Mouse (Mus musculus) midbrain, postnatal 0 days (tissue): ENCODE data around the gene Scube2. TPM values are rescaled to one million over a fixed set of nuclear protein-coding genes. Genes with fewer than 3 reads are reported as not detected.

Experiments
- ATAC-seq: fragments of 200-750 bp; cut with Nextera tagmentation; 2 replicates; pipeline ENCODE4 v1.8.0; 2017; ENCODE audit warnings: moderate number of reproducible peaks, mild to moderate bottlenecking, moderate TSS enrichment, moderate library complexity; ENCODE audit not compliant: low FRiP score
- DNase-seq: peaks from one replicate; pipeline ENCODE4 v3.0.0-alpha.2; 2015; ENCODE audit warnings: low spot score
- H3K27ac ChIP-seq: fragments of 300-500 bp; sonication (generic); 2 replicates; pipeline ENCODE4 v1.5.1; 2014; ENCODE audit warnings: low read depth, mild to moderate bottlenecking, low read length, mixed read lengths
- H3K27me3 ChIP-seq: fragments of 300-500 bp; sonication (generic); 2 replicates; pipeline ENCODE4 v1.6.1; 2014; ENCODE audit warnings: low read length, control low read depth, mixed read lengths; ENCODE audit not compliant: insufficient read depth
- H3K36me3 ChIP-seq: fragments of 300-500 bp; sonication (generic); 2 replicates; pipeline ENCODE4 v1.6.1; 2014; ENCODE audit warnings: low read length, control low read depth, mixed read lengths; ENCODE audit not compliant: insufficient read depth
- H3K4me1 ChIP-seq: fragments of 300-500 bp; sonication (generic); 2 replicates; pipeline ENCODE4 v1.6.1; 2014; ENCODE audit warnings: mild to moderate bottlenecking, control low read depth, antibody characterized with exemption, low read length, mixed read lengths; ENCODE audit not compliant: insufficient read depth
- H3K4me2 ChIP-seq: fragments of 300-500 bp; sonication (generic); 2 replicates; pipeline ENCODE4 v1.6.1; 2014; ENCODE audit warnings: low read depth, mild to moderate bottlenecking, low read length, mixed read lengths; ENCODE audit not compliant: poor library complexity, severe bottlenecking
- H3K4me3 ChIP-seq: fragments of 300-500 bp; sonication (generic); 2 replicates; pipeline ENCODE4 v1.5.1; 2014; ENCODE audit warnings: low read depth, mild to moderate bottlenecking, low read length, moderate library complexity
- H3K9ac ChIP-seq: fragments of 300-500 bp; sonication (generic); replicated peaks from 2 replicates; pipeline ENCODE4 v1.6.1; 2014; ENCODE audit warnings: mild to moderate bottlenecking, low read length, moderate library complexity, mixed read lengths; ENCODE audit not compliant: poor library complexity, severe bottlenecking
- H3K9me3 ChIP-seq: fragments of 300-500 bp; sonication (generic); 2 replicates; pipeline ENCODE4 v1.6.1; 2016; ENCODE audit warnings: low read length, control low read depth
- CTCF ChIP-seq: IDR thresholded peaks from 2 replicates; pipeline ENCODE4 v1.5.1; 2016; ENCODE audit warnings: antibody characterized with exemption, mild to moderate bottlenecking
- WGBS: fragments of 180-500 bp; shearing (Covaris S2); extraction: QIAGEN DNeasy Blood & Tissue Kit; methylation state at CpG from one replicate; pipeline ENCODE4 v1.1.7; 2014; 5-methylcytosine and 5-hydroxymethylcytosine counted together
- polyA plus RNA-seq: library from polyadenylated mRNA; unstranded; fragments of >200 nt; fragmentation: Nextera tagmentation; extraction: Ambion mirVana; gene quantifications from 2 replicates; pipeline ENCODE4 v1.2.1, GENCODE M21; 2015
- total RNA-seq: library from RNA; depleted of rRNA; stranded (reverse); fragments of >200 nt; gene quantifications from 2 replicates; pipeline ENCODE4 v1.2.3, GENCODE M21; 2014

Scube2 gene
- total and polyA plus RNA-seq, 2 experiments from 2014 or later: 2.2 to 3.0 TPM

- ATAC-seq (no peak), DNase-seq (no peak)
- H3K4me3 ChIP-seq: no peak overlapping the region
- no peak overlapping the region for H3K4me2 ChIP-seq
- H3K27me3 ChIP-seq: no peaks in the 10 kb centered on the region
- no peaks in the 10 kb centered on the region for H3K36me3 ChIP-seq
- no peak overlapping the region for H3K9ac ChIP-seq
- H3K4me1 ChIP-seq: peaks cover 2% of the 10 kb centered on the region; the same call in 1 of the 2 replicates
- no peak for TF ChIP-seq CTCF
- no peak overlapping the region for H3K27ac ChIP-seq
- 18% methylated on average over 3 of the region's 3 CpGs for WGBS
- no peaks in the 10 kb centered on the region for H3K9me3 ChIP-seq
Measured at GRCm38 (mm10) chr7:109850531-109850930, 14.9 kb downstream of the Scube2 start.

DNA sequence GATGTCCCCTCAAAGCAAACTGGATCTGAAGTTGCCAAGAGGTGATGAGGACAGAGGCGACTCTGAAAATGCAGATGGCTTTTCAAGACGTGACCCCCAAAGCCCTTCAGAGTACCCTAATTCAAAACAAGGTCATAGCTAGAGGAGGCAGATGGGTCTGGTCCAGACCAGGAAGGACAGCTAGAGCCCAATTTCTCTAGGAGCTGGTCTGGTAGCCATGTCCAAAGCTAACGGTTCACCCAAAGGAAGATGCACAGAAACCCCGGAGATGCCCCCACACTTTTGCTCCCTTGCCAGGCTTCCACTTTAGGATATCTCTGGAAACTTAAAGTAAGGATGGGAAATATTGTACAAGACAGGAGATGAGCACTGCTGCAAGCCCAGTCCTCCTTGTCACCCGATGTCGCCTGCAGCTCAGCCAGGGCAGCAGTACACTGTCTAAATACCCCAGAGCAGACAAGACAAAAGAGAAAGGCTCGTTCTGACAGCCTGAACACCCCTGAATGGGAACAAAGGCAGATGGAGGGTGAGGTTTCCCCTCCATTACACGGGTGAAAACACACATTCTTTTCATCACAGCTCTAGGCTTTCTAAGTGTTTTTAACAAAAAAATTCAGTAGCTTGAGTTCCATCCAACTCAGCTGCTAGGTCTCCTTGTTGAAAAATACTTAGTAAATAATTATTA lies 15.6 kb downstream of the Scube2 start:
- no peak for ATAC-seq
- Histone ChIP-seq H3K36me3 (no peaks in the 10 kb centered on the region), H3K27ac (no peak overlapping the region), H3K4me2 (no peak overlapping the region), H3K4me3 (no peak overlapping the region), H3K27me3 (no peaks in the 10 kb centered on the region), H3K4me1 (peaks cover 2% of the 10 kb centered on the region; the same call in 1 of the 2 replicates), H3K9me3 (no peaks in the 10 kb centered on the region), H3K9ac (no peak overlapping the region)
- 23% methylated on average over 8 of the region's 8 CpGs for WGBS
- no peak for TF ChIP-seq CTCF
- no peak for DNase-seq

DNA sequence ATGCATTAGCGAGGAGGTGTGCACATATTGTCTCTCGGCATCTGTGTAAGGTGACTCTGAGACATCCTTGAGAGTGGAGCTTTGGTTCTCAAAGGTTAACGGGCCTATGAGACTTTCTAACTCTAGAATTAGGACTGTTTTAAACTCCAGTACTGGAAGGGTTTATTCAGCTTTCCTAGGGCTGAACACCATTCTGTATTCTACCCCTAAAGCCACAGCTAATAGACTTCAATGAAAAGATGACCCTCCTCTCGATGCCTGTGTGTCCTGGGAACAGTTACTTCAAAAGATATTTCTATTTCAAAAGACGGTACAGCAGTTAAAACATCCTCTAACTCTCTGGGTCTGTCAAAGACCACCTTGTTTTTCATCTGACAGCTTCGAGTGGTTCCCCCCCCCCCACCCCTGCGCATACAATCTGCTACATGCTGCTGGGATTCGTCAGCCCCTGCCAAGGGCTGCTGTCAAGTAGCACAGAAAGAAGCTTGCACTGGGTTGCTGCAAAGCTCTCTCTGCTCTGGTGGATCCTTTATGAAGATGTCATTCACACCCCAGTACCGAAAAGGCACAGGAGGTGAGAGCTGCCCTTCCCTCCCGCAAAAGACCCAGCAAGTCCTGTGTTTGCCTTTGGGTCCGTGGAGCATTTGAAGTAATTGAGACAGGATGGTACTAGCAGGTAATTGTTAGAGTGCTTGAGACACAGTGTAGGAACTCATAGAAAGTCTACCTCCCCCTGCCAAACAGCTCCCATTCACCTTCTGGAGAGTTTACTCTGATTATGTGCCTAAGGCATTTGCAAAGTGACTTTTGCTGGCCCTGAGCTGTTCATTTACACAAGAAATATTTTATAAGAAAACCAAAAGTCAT lies 16.4 kb downstream of the Scube2 start:
- H3K4me1 ChIP-seq: peaks cover 2% of the 10 kb centered on the region; the same call in 1 of the 2 replicates
- TF ChIP-seq CTCF: no peak
- H3K4me3 ChIP-seq: no peak overlapping the region
- DNase-seq: peak; percentile 64
- no peaks in the 10 kb centered on the region for H3K27me3 ChIP-seq
- H3K9me3 ChIP-seq: no peaks in the 10 kb centered on the region
- ATAC-seq: no peak; the same call in 1 of the 2 replicates
- no peak overlapping the region for H3K9ac ChIP-seq
- no peaks in the 10 kb centered on the region for H3K36me3 ChIP-seq
- no peak overlapping the region for H3K27ac ChIP-seq
- H3K4me2 ChIP-seq: no peak overlapping the region
- WGBS: 30% methylated on average over 11 of the region's 11 CpGs

DNA sequence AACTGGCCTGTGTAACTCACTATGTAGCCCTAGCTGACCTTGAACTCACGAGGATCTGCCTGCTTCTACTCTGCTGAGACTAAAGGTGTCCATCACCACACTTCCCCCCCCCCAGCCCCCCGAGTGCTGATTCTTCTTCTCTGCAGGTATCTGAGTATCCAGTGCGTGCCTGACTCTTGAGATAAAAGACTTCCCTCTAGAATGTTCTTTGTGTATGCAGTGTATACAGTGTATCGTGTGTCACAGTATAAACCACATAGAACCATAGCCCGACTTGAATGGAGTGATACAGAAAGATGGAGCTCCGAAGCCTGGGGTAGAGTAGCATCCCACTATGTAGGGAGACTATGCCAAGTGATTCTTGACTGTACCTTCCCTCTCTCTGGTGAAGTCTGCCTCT lies 21.4 kb downstream of the Scube2 start:
- TF ChIP-seq CTCF: no peak
- 88% methylated on average over 6 of the region's 6 CpGs for WGBS
- Histone ChIP-seq H3K4me1 (no peaks in the 10 kb centered on the region), H3K9ac (no peak overlapping the region), H3K4me3 (no peak overlapping the region), H3K27me3 (no peaks in the 10 kb centered on the region), H3K9me3 (no peaks in the 10 kb centered on the region), H3K27ac (no peak overlapping the region), H3K4me2 (no peak overlapping the region), H3K36me3 (no peaks in the 10 kb centered on the region)
- no peak for DNase-seq
- no peak for ATAC-seq

DNA sequence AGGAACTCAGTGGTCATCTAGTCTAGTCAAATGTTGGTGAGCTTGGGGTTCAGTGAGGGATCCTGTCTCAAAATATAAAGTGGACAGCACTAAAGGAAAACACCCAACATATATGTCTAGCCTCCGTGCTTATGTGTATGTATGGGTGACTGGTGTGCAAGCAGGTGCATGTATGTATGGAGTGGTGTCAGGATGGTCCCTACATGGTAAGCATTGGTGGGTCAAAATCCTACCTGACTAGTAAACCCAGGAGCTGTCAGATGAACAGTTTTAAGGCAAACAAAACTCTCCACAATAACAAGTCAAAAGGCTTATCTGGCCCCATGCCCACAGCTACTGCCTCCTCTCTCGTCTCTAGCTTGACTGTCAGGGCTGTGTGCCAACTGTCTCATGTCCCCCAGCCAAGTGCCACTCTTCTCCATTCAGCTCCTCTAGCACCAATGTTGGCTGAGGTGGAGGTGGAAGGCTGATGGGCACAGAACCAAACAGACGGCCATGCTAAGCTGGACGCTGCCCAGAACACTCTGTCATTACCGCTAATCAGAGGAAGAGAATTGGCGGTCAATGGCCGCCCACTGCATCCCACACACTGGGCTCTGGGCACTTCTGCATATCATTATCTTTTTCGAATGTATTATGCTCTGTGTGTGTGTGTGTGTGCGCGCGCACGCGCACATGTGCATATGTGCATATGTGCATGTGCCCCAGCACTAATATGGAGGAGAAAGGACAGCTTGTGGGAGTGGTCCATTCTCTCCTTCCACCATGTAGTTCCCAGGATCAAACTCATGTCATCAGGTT lies 23.7 kb downstream of the Scube2 start:
- DNase-seq (peak; percentile 95), ATAC-seq (peak; percentile 82)
- Histone ChIP-seq H3K4me2 (no peak overlapping the region), H3K27ac (no peak overlapping the region), H3K9me3 (no peaks in the 10 kb centered on the region), H3K4me3 (no peak overlapping the region), H3K9ac (no peak overlapping the region), H3K4me1 (no peaks in the 10 kb centered on the region), H3K36me3 (no peaks in the 10 kb centered on the region), H3K27me3 (no peaks in the 10 kb centered on the region)
- no peak for TF ChIP-seq CTCF
- 79% methylated on average over 13 of the region's 13 CpGs for WGBS
